Mouse (Mus musculus): ENCODE measurements around the gene Defb45. TPM values are rescaled to one million over a fixed set of nuclear protein-coding genes. Genes with fewer than 3 reads are reported as not detected.

The Defb45 gene
- polyA plus RNA-seq, 1 experiment, result not detected

GRCm38 (mm10) chr2:152580612-152581011 lies 18.6 kb downstream of the Defb45 start:
- Histone ChIP-seq H3K4me3 (ENCODE audit: insufficient read depth, low read length) (no peak overlapping the region), H3K27ac (ENCODE audit: insufficient read depth, low read length) (no peak overlapping the region), H3K4me1 (ENCODE audit: control insufficient read depth, insufficient read depth, low read length) (no peaks in the 10 kb centered on the region)
- TF ChIP-seq POLR2A (IDR thresholded peaks at IDR 0.05; ENCODE audit: extremely low read depth, insufficient read depth, low read length) (no peak), CTCF (IDR thresholded peaks at IDR 0.05; ENCODE audit: extremely low read depth, insufficient read depth, low read length) (no peak)

- no peak within 1 kb of the TSS for H3K4me3 ChIP-seq (ENCODE audit: insufficient read depth, low read length)
- TF ChIP-seq POLR2A (IDR thresholded peaks at IDR 0.05; ENCODE audit: extremely low read depth, insufficient read depth, low read length), result no peak
- TF ChIP-seq CTCF (IDR thresholded peaks at IDR 0.05; ENCODE audit: extremely low read depth, insufficient read depth, low read length), result no peak
- H3K4me1 ChIP-seq (ENCODE audit: control insufficient read depth, insufficient read depth, low read length), result no peaks in the 10 kb centered on the region
- no peak within 1 kb of the TSS for H3K27ac ChIP-seq (ENCODE audit: insufficient read depth, low read length)
These were observed 19.1 kb downstream of the Defb45 start, which contains the start of gene Defb19 for GRCm38 (mm10) chr2:152580107-152580506. Defb19 (minus strand) TSS chr2:152580312.

GRCm38 (mm10) chr2:152573484-152573883 lies 25.7 kb downstream of the Defb45 start:
- H3K27ac ChIP-seq (ENCODE audit: insufficient read depth, low read length), result no peak overlapping the region
- H3K4me1 ChIP-seq (ENCODE audit: control insufficient read depth, insufficient read depth, low read length), result no peaks in the 10 kb centered on the region
- H3K4me3 ChIP-seq (ENCODE audit: insufficient read depth, low read length), result no peak overlapping the region
- TF ChIP-seq CTCF (IDR thresholded peaks at IDR 0.05; ENCODE audit: extremely low read depth, insufficient read depth, low read length) (no peak), POLR2A (IDR thresholded peaks at IDR 0.05; ENCODE audit: extremely low read depth, insufficient read depth, low read length) (no peak)

- TF ChIP-seq POLR2A (IDR thresholded peaks at IDR 0.05; ENCODE audit: extremely low read depth, insufficient read depth, low read length) (no peak), CTCF (IDR thresholded peaks at IDR 0.05; ENCODE audit: extremely low read depth, insufficient read depth, low read length) (no peak)
- no peaks in the 10 kb centered on the region for H3K4me1 ChIP-seq (ENCODE audit: control insufficient read depth, insufficient read depth, low read length)
- no peak within 1 kb of the TSS for H3K4me3 ChIP-seq (ENCODE audit: insufficient read depth, low read length)
- H3K27ac ChIP-seq (ENCODE audit: insufficient read depth, low read length), result no peak within 1 kb of the TSS
These were observed 26.9 kb downstream of the Defb45 start, which contains the start of gene Defb21 for GRCm38 (mm10) chr2:152572114-152572794. Defb21 (plus strand) TSS chr2:152572744.

GRCm38 (mm10) chr2:152570313-152570712 lies 28.9 kb downstream of the Defb45 start:
- H3K4me1 ChIP-seq (ENCODE audit: control insufficient read depth, insufficient read depth, low read length), result no peaks in the 10 kb centered on the region
- H3K27ac ChIP-seq (ENCODE audit: insufficient read depth, low read length), result no peak overlapping the region
- no peak overlapping the region for H3K4me3 ChIP-seq (ENCODE audit: insufficient read depth, low read length)
- no peak for TF ChIP-seq CTCF (IDR thresholded peaks at IDR 0.05; ENCODE audit: extremely low read depth, insufficient read depth, low read length)
- TF ChIP-seq POLR2A (IDR thresholded peaks at IDR 0.05; ENCODE audit: extremely low read depth, insufficient read depth, low read length), result no peak

- no peak for TF ChIP-seq POLR2A (IDR thresholded peaks at IDR 0.05; ENCODE audit: extremely low read depth, insufficient read depth, low read length)
- TF ChIP-seq CTCF (IDR thresholded peaks at IDR 0.05; ENCODE audit: extremely low read depth, insufficient read depth, low read length), result no peak
- H3K4me1 ChIP-seq (ENCODE audit: control insufficient read depth, insufficient read depth, low read length), result no peaks in the 10 kb centered on the region
- H3K27ac ChIP-seq (ENCODE audit: insufficient read depth, low read length), result no peak overlapping the region
These were observed 29.3 kb downstream of the Defb45 start for GRCm38 (mm10) chr2:152569881-152570280.

GRCm38 (mm10) chr2:152569038-152569437 lies 30.2 kb downstream of the Defb45 start, which contains the start of gene Gm17416:
Gm17416 (plus strand) TSS chr2:152569338.
- Histone ChIP-seq H3K27ac (ENCODE audit: insufficient read depth, low read length) (no peak within 1 kb of the TSS), H3K4me1 (ENCODE audit: control insufficient read depth, insufficient read depth, low read length) (no peaks in the 10 kb centered on the region), H3K4me3 (ENCODE audit: insufficient read depth, low read length) (no peak within 1 kb of the TSS)
- TF ChIP-seq CTCF (IDR thresholded peaks at IDR 0.05; ENCODE audit: extremely low read depth, insufficient read depth, low read length) (no peak), POLR2A (IDR thresholded peaks at IDR 0.05; ENCODE audit: extremely low read depth, insufficient read depth, low read length) (no peak)

More at GRCm38 (mm10) chr2:152569881-152570280, 29.3 kb downstream of the Defb45 start:
- no peak overlapping the region for H3K4me3 ChIP-seq (ENCODE audit: insufficient read depth, low read length)

GRCm38 (mm10) chr2:152556655-152557054 lies 42.5 kb downstream of the Defb45 start:
- no peak for TF ChIP-seq CTCF (IDR thresholded peaks at IDR 0.05; ENCODE audit: extremely low read depth, insufficient read depth, low read length)
- TF ChIP-seq POLR2A (IDR thresholded peaks at IDR 0.05; ENCODE audit: extremely low read depth, insufficient read depth, low read length), result no peak
- Histone ChIP-seq H3K4me1 (ENCODE audit: control insufficient read depth, insufficient read depth, low read length) (no peaks in the 10 kb centered on the region), H3K27ac (ENCODE audit: insufficient read depth, low read length) (no peak overlapping the region), H3K4me3 (ENCODE audit: insufficient read depth, low read length) (no peak overlapping the region)

GRCm38 (mm10) chr2:152553774-152554423 lies 45.3 kb downstream of the Defb45 start:
- peak; percentile 75 for TF ChIP-seq CTCF (IDR thresholded peaks at IDR 0.05; ENCODE audit: extremely low read depth, insufficient read depth, low read length)
- no peak for TF ChIP-seq POLR2A (IDR thresholded peaks at IDR 0.05; ENCODE audit: extremely low read depth, insufficient read depth, low read length)
- H3K4me1 ChIP-seq (ENCODE audit: control insufficient read depth, insufficient read depth, low read length), result no peaks in the 10 kb centered on the region
- no peak overlapping the region for H3K4me3 ChIP-seq (ENCODE audit: insufficient read depth, low read length)

GRCm38 (mm10) chr2:152548124-152548523 lies 51.1 kb downstream of the Defb45 start:
- no peak for TF ChIP-seq POLR2A (IDR thresholded peaks at IDR 0.05; ENCODE audit: extremely low read depth, insufficient read depth, low read length)
- TF ChIP-seq CTCF (IDR thresholded peaks at IDR 0.05; ENCODE audit: extremely low read depth, insufficient read depth, low read length), result no peak
- Histone ChIP-seq H3K27ac (ENCODE audit: insufficient read depth, low read length) (no peak overlapping the region), H3K4me3 (ENCODE audit: insufficient read depth, low read length) (no peak overlapping the region), H3K4me1 (ENCODE audit: control insufficient read depth, insufficient read depth, low read length) (no peaks in the 10 kb centered on the region)

More at GRCm38 (mm10) chr2:152553774-152554423, 45.3 kb downstream of the Defb45 start:
- H3K27ac ChIP-seq (ENCODE audit: insufficient read depth, low read length), result no peak overlapping the region

Data from cortical plate, adult 2 months (tissue).